Mouse (Mus musculus) CD4-positive, CD25-positive, alpha-beta regulatory T cell, adult 2 months (primary cell): Measurements from ENCODE around the gene Sept1.
A peak's percentile ranks its signal among the peaks of the same experiment; 100 is the strongest.
"Not testable (repeated sequence)": the region's sequence is repeated elsewhere in the genome, so short reads cannot be mapped to it uniquely, and the experiment has no call there.

Experiments
- DNase-seq: peaks from one replicate; pipeline ENCODE4 v3.0.0-alpha.2; 2012; ENCODE audit warnings: low read depth, low spot score

The Sept1 gene

DNA sequence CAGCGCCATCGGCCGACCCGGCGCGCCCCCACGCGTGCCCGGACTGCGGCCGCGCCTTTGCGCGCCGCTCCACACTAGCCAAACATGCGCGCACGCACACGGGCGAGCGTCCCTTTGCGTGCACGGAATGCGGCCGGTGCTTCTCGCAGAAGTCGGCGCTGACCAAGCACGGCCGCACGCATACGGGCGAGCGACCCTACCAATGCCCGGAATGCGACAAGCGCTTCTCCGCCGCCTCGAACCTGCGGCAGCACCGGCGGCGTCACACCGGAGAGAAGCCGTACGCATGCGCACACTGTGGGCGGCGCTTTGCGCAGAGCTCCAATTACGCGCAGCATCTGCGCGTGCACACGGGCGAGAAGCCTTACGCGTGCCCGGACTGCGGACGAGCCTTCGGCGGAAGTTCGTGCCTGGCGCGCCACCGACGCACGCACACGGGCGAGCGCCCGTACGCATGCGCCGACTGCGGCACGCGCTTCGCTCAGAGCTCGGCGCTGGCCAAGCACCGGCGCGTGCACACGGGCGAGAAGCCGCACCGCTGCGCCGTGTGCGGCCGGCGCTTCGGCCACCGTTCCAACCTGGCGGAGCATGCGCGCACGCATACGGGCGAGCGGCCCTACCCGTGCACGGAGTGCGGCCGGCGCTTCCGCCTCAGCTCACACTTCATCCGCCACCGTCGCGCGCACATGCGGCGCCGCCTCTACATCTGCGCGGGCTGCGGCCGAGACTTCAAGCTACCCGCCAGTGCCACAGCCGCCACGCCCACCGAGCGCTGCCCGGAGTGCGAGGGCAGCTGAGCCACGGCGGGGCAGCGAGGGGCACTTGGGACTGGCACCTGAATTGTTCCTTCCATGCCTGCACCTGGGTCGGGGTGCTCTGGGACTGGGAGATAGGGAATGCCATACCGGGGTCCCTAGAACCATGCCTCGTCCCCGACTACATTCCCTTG, 21.2 kb upstream of the Sept1 start:
- DNase-seq, result peak; percentile 99

- DNase-seq, result no peak
Measured at GRCm38 (mm10) chr7:127253341-127253740, 20.4 kb upstream of the Sept1 start.

GRCm38 (mm10) chr7:127252414-127252813, 19.5 kb upstream of the Sept1 start:
- DNase-seq, result peak; percentile 77

- DNase-seq, result not testable (repeated sequence)
Measured at GRCm38 (mm10) chr7:127250511-127250910, 17.6 kb upstream of the Sept1 start.

DNA sequence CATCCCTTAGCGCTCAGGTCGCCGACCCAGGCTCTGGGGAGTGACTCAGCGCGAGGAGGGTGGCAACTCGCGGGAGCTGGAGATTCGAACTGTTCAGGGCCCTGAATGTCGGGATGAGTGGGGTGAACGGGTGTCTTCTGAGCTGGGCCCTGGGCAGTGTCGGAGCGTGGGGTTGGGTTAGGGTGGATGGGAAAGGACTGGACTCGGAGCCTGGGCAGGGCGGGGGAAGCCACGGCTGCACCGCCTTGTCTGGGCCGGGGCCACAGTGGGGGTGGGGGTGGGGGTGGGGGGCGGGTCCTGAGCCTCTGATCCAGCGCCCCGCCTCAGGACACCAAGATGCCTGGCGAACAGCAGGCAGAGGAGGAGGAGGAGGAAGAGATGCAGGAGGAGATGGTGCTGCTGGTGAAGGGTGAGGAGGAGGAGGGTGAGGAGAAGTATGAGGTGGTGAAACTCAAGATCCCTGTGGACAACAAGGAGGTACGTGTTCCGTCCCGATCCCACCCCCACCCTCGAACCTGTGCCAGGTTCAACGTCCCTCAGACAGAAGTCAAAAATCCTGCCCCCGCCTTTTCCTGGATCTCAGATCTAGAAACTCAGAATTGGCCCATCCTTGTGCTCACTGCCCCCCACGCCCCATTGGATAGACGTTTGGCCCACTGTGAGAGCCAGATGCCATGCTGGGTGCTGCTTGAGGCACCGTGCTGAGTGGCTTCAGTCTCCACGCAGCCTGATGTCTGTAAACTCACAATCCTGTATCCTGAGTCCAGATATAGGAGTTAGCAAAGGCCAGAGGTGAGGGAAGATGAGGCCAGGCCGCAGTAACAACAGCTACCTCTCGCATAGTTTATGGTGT, 12.0 kb upstream of the Sept1 start:
- no peak for DNase-seq

DNA sequence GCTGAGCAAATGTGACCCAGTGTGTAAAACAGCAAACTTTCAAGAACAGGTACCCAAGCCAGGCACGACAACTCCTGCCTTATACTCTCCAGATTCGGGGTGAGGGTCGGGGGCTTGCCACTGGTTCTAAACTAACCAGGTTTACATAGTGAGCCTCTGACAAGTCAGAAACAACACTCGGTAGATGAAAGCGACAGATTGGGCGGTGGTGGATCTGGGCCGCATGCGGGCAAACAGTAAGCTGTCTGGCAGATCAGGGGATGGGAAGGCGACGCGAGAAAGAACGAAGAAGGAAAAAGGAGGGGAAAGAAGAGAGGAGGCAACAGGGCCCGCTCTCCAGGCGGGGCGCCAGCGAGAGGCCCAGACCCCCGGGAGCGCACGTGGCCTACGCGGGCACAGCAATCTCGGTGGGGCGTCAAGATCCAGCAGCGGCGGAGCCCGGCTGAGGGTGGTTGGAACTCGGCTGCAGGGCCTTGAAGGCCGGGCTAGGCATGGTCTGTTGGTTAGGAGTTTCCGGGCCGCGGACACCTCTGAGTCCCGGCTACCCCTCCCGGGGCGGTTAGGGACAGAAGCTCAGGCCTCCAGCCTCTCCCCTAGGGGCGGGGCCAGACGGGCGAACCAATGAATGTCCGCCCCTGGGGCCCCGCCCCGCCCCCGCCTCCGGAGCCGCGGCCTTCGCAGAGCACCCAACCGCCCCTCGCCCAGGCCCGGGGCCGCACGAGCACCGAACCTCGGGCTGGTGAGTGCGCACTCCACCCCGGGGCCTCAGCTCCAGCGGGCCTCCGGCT, 11.1 kb upstream of the Sept1 start, which contains the start of gene Zfp771:
Gene Zfp771, plus strand, starts transcription at position 405 of the 788 bp plus-strand sequence.
- peak; percentile 92 for DNase-seq

GRCm38 (mm10) chr7:127243361-127243867, 10.5 kb upstream of the Sept1 start:
- no peak for DNase-seq

DNA sequence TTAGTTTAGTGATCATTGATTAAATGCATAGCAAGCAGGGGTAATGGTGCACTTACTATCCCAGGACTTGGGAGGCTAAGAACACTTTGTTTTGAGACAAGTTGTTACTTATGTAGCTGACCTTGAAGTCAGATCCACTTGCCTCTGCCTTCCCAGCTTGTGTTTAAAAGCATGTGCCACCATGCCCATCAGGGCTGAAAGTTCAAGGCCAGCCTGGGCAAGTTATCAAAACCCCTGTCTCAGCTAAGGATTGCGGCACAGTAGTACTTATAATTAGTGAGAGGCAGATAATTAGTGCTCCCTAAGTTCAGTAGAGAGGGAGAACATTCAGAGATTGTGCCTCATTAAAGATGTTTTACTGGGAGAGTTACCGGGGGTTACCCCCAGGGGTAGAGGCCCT, 1.8 kb upstream of the Sept1 start:
- no peak for DNase-seq

DNA sequence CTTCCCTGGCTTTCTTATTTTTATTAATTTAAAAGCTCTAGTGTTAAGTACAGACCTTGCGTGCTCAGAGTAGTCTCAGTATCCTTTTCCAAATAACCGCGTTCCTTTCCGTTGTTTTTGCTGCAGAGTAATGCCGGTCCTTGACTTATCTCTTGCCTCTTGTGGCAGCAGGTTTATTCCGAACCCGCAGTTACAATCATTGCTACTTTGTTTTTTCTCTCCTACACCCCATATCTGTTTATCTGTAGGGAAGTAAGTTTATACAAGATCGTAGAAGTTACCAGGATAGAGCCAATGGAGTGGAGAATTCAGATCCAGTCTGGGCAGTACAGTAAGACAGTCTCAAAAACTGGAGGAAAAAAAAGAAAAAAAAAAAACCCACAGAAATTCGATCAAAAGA, 835 bp upstream of the Sept1 start:
- no peak for DNase-seq

DNA sequence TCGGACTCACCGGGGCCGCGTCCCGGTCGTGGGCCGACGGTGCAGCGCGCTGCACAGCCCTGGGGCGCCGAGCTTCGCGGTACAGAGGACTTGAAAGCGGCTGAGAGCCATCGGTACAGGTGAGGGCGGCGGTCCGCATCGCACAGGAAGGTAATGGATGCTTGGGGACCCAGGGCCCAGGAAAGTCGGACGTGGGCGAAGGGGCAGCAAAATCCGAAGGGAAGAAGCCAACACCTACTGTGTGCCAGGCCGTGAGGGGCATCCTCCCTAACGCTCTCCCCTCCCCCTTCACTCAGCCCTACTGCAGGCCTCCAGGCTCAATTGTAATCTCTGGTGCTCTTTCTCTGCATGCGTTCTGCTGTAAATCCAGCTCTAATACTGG, 429 bp upstream of the Sept1 start:
- DNase-seq, result no peak

DNA sequence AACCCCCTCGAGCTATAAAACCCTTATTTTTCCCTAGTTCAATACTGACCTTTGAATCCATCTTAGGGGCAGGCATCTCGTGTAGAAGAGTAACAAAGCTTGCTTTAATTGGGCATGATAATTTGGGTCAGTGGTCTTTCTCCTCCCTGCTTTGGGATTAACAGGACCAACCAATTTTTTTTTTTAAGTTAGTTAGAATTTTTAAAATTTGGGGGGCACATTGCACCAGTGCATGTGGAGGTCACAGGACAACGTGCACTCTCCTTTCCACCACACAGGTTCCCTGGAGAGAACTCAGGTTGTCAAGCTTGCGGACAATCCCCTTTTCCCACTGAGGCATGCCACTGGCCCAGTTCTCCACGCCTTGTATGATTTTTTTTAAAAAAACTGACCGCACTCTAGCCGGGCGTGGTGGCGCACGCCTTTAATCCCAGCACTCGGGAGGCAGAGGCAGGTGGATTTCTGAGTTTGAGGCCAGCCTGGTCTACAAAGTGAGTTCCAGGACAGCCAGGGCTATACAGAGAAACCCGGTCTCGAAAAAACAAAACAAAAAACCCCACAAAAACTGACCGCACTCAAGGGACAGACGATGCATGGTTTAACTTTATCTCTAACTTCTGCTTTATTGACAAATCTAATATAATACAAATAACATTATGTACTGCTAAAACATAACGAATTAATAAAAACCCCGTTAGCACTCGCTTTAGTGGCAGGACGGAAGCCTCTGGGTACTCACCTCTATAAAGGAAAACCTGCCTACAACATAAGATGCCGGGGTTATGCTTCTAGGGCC, 906 bp downstream of the Sept1 start:
- DNase-seq, result no peak

- no peak for DNase-seq
Measured at GRCm38 (mm10) chr7:127231376-127231775, 1.6 kb downstream of the Sept1 start.

DNA sequence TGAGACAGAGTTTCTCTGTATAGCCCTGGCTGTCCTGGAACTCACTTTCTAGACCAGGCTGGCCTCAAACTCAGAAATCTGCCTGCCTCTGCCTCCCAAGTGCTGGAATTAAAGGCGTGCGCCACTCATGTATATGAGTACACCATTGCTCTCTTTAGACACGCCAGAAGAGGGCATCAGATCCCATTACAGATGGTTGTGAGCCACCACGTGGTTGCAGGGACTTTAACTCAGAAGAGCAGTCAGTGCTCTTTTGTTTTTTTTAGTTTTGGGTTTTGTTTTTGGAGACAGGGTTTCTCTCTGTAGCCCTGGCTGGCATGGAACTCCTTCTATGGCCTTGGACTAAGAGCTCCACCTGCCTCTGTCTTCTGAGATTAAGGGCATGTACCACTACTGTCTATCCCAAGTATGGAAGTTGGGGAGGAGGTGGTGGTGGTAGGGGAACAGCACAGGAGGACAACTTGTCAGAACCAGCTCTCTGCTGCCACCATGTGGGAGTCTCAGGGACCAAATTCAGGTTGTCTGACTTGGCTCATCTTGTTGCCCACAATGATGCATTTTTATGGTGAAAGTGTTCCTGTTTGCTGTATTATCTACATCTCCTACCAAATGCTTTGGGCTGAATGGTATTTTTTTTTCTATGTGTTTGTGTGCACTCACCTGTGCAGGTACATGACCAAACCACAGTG, 4.2 kb downstream of the Sept1 start:
- DNase-seq, result peak; percentile 94

- DNase-seq, result no peak
Measured at GRCm38 (mm10) chr7:127225147-127225995, 7.6 kb downstream of the Sept1 start.

- no peak for DNase-seq
Measured at GRCm38 (mm10) chr7:127224616-127225015, 8.3 kb downstream of the Sept1 start.

- DNase-seq, result no peak
Measured at GRCm38 (mm10) chr7:127223515-127224478, 9.1 kb downstream of the Sept1 start.

- no peak for DNase-seq
Measured at GRCm38 (mm10) chr7:127223106-127223505, 9.8 kb downstream of the Sept1 start.

GRCm38 (mm10) chr7:127220440-127220839, 12.5 kb downstream of the Sept1 start:
- DNase-seq, result peak; percentile 81
